Mouse (Mus musculus): ENCODE results near the gene Nlrp3.

Nlrp3 gene

DNA sequence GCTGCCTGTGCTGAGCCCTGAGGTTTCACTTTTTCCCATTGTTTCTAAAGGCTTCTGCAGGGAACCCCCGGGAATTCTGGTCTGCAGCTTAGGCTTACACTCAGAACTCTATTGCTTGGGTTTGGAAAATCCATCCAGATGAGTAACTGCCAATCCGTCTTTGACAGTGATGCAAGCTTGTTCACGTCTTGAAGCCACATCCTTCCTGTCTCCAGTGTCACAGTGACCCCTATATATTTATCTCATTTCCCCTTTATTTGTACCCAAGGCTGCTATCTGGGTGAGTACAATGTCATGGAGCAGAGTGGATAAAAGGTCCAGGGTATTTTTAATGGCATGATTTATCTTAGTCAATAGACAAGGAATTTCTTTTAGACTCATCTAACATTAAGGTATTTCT lies at the start of gene Nlrp3:
Gene Nlrp3 (plus strand): TSS at position 245 of the 400 bp plus-strand sequence.
- CTCF ChIA-PET, result no interaction called here

DNA sequence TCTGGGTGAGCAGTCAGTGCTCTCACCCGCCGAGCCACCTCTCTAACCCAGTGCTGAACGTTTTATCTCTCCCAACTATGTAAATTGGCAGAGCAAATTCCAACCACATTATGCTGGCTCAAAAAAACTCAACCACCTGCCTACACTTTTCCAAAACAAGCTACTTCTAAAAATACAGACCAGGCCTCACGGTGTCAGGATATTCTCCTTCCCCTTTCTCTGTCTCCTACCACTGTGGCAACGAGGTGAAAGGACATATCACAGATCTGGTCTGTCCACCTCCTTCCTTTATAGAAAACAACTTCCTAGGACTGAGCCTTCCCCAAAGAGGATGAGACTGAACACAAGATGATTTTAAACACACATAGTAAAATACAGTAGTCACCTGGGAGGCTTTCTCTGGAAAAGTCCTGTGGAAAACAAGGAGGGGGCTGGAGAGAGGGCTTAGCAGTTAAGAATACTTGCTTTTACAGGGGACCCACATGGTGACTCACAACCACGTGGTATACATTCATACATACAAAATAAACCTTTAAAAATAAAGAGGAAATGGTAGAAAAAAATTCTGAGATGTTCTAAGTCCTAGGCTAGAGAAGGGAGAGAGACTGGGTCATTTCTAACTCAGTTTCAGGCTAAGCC lies 44.6 kb upstream of the Nlrp3 start:
- CTCF ChIA-PET, result no interaction called here

GRCm38 (mm10) chr11:59497747-59498146 lies 43.6 kb upstream of the Nlrp3 start:
- CTCF ChIA-PET, result no interaction called here

- CTCF ChIA-PET, result no interaction called here
Measured at GRCm38 (mm10) chr11:59501978-59502700, 39.2 kb upstream of the Nlrp3 start.

GRCm38 (mm10) chr11:59505351-59505838 lies 36.0 kb upstream of the Nlrp3 start:
- CTCF ChIA-PET, result interaction anchor here (0.6 to 1.6 kb wide), 2 partner anchors 10 to 964 kb away, joined by 3 read pairs; no protein-coding TSS in a partner anchor

GRCm38 (mm10) chr11:59505839-59506712 lies 35.3 kb upstream of the Nlrp3 start:
- CTCF ChIA-PET, result interaction anchor here (0.6 to 1.6 kb wide), 2 partner anchors 10 to 964 kb away, joined by 3 read pairs; no protein-coding TSS in a partner anchor

GRCm38 (mm10) chr11:59506713-59507074 lies 34.7 kb upstream of the Nlrp3 start:
- CTCF ChIA-PET, result interaction anchor here (1.6 kb wide), 1 partner anchor 11 kb away, joined by 3 read pairs; no protein-coding TSS in a partner anchor

DNA sequence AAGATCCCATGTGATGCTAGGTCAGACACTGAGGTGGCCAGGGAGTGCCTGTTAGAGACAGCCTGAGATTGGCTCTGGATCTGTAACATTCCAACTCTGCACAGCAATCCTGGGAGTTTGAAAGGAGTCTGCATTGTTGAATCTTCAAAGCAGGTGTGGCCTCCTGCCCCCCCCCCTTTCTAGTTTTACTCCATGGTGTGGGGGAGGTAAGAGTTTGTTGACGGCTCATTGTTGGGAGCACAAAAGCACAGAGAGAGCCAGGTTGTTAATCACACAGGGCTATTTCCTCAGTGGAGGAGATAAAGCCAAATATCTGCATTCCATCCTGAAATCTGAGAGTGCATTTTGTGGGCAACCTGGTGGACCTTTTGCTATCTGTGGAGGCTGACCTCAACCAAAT lies 29.8 kb upstream of the Nlrp3 start:
- CTCF ChIA-PET, result no interaction called here

DNA sequence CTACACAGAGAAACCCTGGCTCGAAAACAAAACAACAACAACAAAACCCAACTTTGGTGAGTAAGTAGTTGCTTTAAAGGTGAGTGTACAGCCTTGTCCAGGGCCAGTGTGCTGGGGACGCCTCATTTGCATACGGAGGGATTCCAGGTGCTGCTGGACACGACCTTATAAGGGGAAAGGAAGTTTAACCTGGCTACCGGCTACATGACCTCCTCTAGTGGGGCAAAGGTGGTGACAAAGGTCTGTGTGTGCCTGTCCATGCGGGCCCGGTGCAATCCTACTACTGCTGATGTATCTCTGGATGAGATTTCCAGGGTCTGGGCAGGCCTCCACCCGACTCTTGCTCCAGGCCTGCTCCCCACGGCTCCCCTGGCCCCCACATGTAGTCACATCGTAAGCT lies 28.6 kb upstream of the Nlrp3 start:
- CTCF ChIA-PET, result no interaction called here

DNA sequence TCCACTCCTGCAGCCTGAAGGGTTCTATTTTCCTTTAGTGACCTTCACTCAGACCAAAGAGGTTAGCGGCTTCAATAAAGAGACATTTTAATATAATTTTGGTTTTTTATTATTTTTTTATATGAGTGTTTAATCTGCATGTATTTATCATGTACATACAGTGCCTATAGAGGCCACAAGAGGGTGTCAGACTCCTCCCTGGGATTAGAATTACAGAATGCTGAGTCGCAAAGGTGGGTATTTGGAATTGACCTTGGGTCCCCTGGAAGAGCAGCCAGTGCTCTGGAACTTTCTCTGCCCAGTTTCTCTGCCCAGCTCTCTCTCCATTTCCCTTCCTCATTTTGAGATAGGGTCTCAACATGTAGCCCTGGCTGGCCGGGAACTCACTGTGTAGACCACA lies 27.8 kb upstream of the Nlrp3 start:
- CTCF ChIA-PET, result no interaction called here

DNA sequence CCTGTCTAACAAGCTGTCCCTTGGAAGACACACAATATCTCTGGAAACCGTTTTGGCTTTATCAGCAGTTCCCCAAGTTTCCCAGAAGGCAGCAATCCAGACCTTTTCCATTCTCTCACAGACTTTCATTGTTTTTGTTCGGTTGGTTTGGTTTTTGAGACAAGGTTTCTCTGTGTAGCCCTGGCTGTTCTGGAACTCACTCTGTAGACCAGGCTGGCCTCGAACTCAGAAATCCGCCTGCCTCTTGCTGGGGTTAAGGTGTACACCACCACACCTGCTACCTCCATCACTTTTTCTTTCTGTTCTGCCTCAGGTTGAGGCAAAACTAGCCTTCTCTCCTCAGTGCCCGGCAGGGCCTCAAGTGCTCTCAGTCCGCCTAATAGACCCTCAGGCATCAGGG lies 27.0 kb upstream of the Nlrp3 start:
- CTCF ChIA-PET, result no interaction called here

- CTCF ChIA-PET, result no interaction called here
Measured at GRCm38 (mm10) chr11:59514789-59515188, 26.6 kb upstream of the Nlrp3 start.

DNA sequence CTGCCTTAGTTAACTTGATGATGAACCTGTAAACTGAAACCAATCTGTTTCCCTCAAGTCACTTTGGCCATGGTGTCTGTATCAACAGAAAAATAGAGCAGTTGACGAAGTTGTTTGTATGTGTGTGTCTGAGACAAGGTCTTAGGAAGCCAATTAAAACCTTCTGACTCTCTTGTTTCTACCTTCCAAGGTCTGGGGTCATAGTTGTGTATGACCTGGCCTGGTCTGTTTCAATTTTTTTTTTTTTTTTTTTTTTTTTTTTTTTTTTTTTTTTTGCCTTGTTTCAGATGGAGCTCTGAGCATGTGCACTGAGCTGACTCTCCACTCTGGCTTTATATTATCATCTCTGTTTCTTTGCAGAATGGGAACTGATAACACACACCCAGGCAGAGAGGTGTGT lies 23.9 kb upstream of the Nlrp3 start:
- CTCF ChIA-PET, result interaction anchor here (0.6 kb wide), 1 partner anchor 1210 kb away, joined by 3 read pairs; no protein-coding TSS in a partner anchor

DNA sequence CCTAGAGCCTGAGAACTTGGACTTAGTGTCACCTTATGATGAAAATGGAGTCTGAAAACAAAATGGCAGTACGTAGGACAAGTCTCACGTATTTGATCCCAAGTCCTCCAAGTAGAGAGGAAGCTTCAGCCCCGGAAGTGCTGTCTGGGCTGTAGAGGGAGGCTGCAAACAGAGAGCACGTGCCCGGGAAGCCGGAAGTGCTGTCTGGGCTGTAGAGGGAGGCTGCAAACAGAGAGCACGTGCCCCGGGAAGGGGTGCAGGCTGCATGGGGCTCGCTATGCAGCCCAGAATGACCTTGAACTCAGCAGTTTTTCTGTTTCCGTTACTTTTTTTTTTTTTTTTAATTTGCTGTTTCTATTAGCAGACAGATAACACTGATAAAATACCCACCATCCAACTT lies 23.1 kb upstream of the Nlrp3 start:
- CTCF ChIA-PET, result interaction anchor here (0.7 to 1.2 kb wide), 2 partner anchors 50 to 1023 kb away, joined by 3 to 5 read pairs; no protein-coding TSS in a partner anchor

DNA sequence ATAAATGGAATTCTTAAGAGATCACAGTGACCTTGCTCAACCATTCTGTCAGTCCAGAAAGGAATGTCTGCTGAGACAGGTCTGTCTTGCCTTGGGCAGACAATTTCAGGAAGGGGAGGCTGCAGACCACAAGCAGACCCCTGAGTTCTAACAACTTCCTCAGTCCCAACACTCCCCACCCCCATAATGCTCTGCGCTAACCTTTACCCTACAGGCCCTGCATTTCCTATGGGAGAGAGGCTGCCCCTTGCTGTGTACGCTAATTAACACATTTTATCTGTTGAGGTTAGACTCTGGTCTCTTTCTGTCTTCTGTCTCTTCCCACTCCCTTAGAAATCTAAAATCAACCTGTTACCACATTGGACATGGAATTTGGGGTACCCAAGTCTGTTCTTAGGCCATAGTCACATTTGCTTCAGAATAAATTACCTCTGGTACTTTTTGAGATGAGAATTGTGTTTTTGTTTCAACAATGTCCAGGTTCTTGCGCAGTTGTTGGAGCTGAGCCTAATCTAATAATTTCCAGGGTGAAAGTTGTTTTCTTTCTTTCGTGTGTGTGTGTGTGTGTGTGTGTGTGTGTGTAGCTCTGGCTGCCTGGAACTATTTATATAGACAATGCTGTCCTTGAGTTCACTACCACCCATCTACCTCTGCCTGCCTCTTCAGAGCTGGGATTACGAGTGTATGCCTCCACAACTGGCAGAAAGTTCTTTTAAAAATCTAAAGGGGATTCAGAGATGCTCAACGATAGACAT lies 21.4 kb upstream of the Nlrp3 start:
- CTCF ChIA-PET, result no interaction called here

DNA sequence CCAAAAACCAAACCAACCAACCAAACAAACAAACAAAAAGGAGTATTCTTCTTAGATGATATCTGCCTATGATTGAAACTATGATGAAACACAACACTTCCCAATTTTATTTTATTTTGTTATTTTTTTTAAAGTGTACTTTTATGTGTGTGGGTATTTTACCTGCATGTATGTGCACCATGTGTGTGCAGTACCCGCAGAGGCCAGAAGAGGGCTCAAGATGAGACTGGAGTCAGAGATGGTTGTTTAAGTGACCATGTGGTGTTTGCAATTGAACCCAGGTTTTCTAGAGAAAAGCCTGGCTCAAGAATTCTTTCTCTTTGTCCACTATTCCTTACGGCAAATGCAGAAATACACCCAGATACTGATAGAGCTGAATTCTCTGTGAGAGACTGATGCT lies 17.2 kb upstream of the Nlrp3 start:
- CTCF ChIA-PET, result interaction anchor here (0.6 kb wide), 1 partner anchor 47 kb away, joined by 4 read pairs; no protein-coding TSS in a partner anchor

DNA sequence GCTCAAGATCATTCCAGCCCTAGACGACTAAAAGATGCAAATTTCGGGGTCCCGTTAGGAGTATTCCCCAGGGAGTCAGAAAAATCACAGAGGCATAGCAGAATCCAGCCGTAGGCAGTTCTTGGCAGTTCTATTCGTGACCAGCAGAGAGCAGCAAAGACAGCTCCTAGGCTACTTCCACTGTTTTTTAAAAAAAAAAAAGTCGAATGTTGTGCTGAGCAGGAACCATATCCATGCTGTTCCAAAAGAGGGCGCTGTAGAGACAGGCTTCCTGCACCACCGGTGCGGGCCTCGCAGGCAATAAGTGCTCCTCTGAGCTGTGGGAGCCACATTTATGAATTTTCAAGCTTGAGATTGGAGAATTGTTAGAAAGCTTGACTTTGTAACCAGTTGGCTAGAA lies 16.1 kb upstream of the Nlrp3 start:
- CTCF ChIA-PET, result interaction anchor here (0.6 to 0.8 kb wide), 3 partner anchors 16 to 1605 kb away, joined by 3 read pairs; no protein-coding TSS in a partner anchor

DNA sequence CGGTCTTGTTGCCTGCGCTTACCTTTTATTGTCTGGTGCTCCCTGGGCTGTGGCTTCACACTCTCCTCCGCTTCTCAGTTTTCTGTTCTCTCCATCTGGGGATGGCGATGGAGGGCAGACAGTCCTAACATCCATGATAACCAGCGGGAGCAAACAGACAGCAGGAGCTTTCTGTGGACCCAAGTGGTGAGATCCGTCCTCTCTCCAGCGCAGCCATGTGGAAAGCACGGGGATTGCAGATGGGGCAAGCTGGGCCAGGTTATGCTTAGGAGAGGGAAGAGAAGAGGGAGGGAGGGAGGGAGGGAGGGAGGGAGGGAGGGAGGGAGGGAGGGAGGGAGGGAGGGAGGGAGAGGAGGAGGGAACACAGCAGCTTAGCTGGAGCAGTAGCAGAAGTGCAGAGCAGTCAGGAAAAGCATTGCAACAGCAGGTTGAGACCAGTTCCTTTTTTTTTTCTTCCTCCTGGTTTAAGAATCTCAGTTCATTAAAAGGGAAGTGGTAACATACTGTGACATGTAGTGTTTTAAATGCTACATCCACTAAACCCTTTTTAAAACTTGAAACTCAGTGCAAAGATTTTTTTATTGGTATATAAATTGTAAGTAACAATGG lies 14.8 kb upstream of the Nlrp3 start, which contains the start of gene Zkscan17:
Gene Zkscan17 (minus strand): TSS at position 280 of the 609 bp plus-strand sequence.
- CTCF ChIA-PET, result no interaction called here

- CTCF ChIA-PET, result no interaction called here
Measured at GRCm38 (mm10) chr11:59530221-59530620, 11.1 kb upstream of the Nlrp3 start.

GRCm38 (mm10) chr11:59530870-59531535 lies 10.4 kb upstream of the Nlrp3 start:
- CTCF ChIA-PET, result no interaction called here
